Mouse (Mus musculus) neutrophil, adult 59 days (primary cell): ENCODE results near the gene Mrc1. TPM values are rescaled to one million over a fixed set of nuclear protein-coding genes. Genes with fewer than 3 reads are reported as not detected.

Source experiments
- total RNA-seq, 2 experiments: library from RNA; stranded (reverse); gene quantifications; 1 replicate in 1 of 2; 2 replicates in 1 of 2; pipeline ENCODE4 v1.2.4; 2023

Mrc1 gene
- total RNA-seq = 1 to 10 TPM; 6.0 to 8.8 TPM

DNA sequence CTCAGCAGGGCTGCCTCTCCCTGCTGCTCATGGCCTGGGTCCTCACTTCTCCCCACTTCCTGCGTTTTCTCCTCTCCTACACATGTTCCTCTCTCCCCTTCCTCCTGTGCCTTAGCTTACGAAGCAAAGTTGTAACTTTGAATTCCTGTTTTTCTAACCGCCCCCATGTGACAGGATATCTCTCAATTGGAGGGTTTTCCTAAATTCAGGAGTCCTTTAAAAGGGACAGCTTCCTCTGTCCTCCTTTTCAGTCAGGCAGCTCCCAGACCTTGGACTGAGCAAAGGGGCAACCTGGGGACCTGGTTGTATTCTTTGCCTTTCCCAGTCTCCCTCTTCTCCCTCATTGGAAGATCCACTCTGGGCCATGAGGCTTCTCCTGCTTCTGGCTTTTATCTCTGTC, at the start of gene Mrc1:
TSS of gene Mrc1 (plus strand) at position 244 of the 400 bp plus-strand sequence.

Other genes starting within 250 kb of the Mrc1 start
- 1 to 10 TPM; 4.4 to 6.2 TPM for gene Hacd1, start 173.3 kb upstream of the Mrc1 start, total RNA-seq
- 10 to 100 TPM; 27.8 to 28.7 TPM for gene Stam, start 155.3 kb upstream of the Mrc1 start, total RNA-seq
- under 1 TPM in 1 of 2 experiments, not detected in 1; 0.09 TPM for gene Tmem236, start 54.9 kb upstream of the Mrc1 start, total RNA-seq
- gene Slc39a12, start 158.9 kb downstream of the Mrc1 start, total RNA-seq = not detected